Mouse (Mus musculus): ENCODE results near the gene Ihh. TPM values are rescaled to one million over a fixed set of nuclear protein-coding genes. Genes with fewer than 3 reads are reported as not detected.
A peak's percentile ranks its signal among the peaks of the same experiment; 100 is the strongest.

Gene Ihh
- polyA plus RNA-seq, 1 experiment from 2014 or later: 2.4 TPM

DNA sequence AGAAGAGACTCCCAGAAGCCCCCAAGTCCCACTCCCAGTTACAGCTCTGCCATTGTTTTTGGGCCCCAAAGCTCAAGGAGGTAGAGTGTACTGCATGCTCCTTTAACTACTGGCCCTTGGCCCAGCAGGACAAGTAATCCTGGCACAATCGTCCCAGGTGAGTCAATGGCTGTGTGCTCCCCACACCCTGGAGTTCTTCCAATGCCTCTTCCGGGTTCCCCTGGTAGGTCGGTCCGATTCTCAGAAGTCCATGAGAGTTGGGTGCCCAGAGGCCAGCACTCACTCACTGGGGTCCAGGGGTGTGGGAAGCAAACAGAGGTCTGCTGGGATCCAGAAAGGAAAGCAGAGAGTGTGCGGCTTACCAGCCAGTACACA lies 11.4 kb upstream of the Ihh start:
- Histone ChIP-seq H3K27me3 (no peaks in the 10 kb centered on the region), H3K4me1 (replicated peaks) (peaks cover 4% of the 10 kb centered on the region; the same call in 1 of the 2 replicates), H3K36me3 (replicated peaks) (no peaks in the 10 kb centered on the region), H3K27ac (replicated peaks) (peak overlapping the region; percentile 73), H3K9me3 (replicated peaks) (no peaks in the 10 kb centered on the region), H3K4me2 (0 out of 2 replicates have a peak overlapping the region, but pooled peaks have one; percentile 16), H3K4me3 (replicated peaks) (no peak overlapping the region), H3K9ac (no peak overlapping the region)
- 58% methylated on average over 5 of the region's 5 CpGs for WGBS (ENCODE audit: insufficient replicate concordance)
- ATAC-seq (ENCODE audit: insufficient read depth): no peak

DNA sequence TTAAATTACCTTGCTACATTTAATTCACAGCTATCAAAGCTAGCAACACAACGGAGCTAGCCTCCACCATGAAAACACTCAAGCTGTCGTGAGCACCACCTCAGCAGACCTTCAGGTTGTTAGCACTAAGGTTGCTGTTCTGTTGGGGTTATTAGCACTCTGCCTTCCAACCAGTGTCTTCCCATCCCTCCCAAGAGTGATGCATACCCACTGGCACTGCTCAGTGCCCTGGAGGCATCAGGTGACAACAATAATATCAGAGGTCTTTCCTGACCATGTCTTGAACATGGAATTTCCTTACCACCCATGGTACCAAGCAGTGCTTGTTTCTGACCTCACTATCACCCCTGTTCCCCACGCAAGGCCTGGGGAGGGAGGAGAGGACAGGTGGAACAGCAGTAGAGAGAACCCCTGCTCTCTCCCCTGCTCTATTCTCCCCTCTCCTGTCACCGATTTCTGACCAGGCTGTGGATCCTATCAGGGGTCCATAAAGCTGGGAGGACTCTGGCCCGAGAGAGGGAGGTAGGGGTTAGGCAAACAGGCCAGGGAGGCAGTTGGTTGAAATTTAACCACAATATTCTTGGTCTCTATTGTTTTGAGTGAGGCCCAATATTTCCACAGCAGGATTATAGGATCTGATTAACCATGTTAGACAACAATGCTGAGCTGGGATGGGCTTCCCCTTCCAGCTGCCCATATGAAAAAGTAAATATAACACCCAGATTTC lies 10.8 kb upstream of the Ihh start:
- Histone ChIP-seq H3K9me3 (replicated peaks) (no peaks in the 10 kb centered on the region), H3K27me3 (no peaks in the 10 kb centered on the region), H3K36me3 (replicated peaks) (no peaks in the 10 kb centered on the region), H3K27ac (replicated peaks) (peak overlapping the region; percentile 73), H3K4me2 (peak overlapping the region; percentile 16; the same call in 1 of the 2 replicates), H3K4me1 (replicated peaks) (peaks cover 4% of the 10 kb centered on the region; the same call in 1 of the 2 replicates), H3K4me3 (replicated peaks) (no peak overlapping the region), H3K9ac (no peak overlapping the region)
- ATAC-seq (ENCODE audit: insufficient read depth): peak; percentile 56
- WGBS (ENCODE audit: insufficient replicate concordance): 42% methylated on average over 5 of the region's 5 CpGs

DNA sequence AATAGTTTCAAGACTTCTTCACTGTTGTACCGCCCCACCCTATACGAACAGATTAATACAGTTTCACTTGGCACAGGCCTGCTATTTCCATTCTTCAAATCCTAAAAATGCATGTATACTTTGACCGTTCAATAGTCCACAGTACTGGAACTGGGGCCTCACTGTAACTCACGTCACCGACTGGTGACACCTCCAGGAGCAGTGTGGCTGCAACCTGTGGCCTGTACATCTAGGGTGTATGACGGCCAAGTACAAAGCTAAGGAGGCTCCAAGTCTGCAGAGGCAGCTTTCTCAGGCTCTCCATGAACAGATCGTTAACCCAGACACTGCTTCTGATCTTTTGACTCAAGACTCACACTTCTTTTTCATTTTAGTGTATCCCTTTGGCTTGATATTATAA lies 10.2 kb upstream of the Ihh start:
- Histone ChIP-seq H3K9ac (no peak overlapping the region), H3K4me2 (no peak overlapping the region), H3K4me3 (replicated peaks) (no peak overlapping the region), H3K27ac (replicated peaks) (peak overlapping the region; percentile 73), H3K9me3 (replicated peaks) (no peaks in the 10 kb centered on the region), H3K4me1 (replicated peaks) (peaks cover 4% of the 10 kb centered on the region; the same call in 1 of the 2 replicates), H3K27me3 (no peaks in the 10 kb centered on the region), H3K36me3 (replicated peaks) (no peaks in the 10 kb centered on the region)
- peak; percentile 65 for ATAC-seq (ENCODE audit: insufficient read depth)
- WGBS (ENCODE audit: insufficient replicate concordance): 58% methylated on average over 7 of the region's 7 CpGs

DNA sequence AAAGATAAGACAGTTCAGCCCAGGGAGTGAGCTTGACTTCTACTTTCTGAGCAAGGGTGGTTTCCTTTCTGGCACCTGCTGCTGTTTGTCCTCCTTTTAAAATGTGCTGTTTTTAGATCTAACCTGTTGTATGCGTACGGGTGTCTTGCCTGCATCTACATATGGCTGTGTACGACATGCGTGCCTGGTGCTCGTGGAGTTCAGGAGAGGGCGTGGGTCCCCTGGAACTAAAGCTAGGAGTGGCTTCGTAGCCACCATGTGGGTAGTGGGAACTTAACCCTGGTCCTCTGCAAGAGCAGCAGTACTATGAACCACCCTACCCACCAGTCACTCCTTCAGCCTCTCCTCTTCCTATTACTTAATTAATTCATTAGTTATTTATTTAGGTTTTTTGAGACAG lies 8.6 kb upstream of the Ihh start:
- H3K4me3 ChIP-seq (replicated peaks): no peak overlapping the region
- 70% methylated on average over 7 of the region's 7 CpGs for WGBS (ENCODE audit: insufficient replicate concordance)
- H3K9ac ChIP-seq: no peak overlapping the region
- no peak for ATAC-seq (ENCODE audit: insufficient read depth)
- peaks cover 4% of the 10 kb centered on the region; the same call in 1 of the 2 replicates for H3K4me1 ChIP-seq (replicated peaks)
- no peak overlapping the region for H3K4me2 ChIP-seq
- H3K36me3 ChIP-seq (replicated peaks): no peaks in the 10 kb centered on the region
- H3K9me3 ChIP-seq (replicated peaks): no peaks in the 10 kb centered on the region
- no peak overlapping the region for H3K27ac ChIP-seq (replicated peaks)
- peaks cover 9% of the 10 kb centered on the region; the same call in 1 of the 2 replicates for H3K27me3 ChIP-seq

DNA sequence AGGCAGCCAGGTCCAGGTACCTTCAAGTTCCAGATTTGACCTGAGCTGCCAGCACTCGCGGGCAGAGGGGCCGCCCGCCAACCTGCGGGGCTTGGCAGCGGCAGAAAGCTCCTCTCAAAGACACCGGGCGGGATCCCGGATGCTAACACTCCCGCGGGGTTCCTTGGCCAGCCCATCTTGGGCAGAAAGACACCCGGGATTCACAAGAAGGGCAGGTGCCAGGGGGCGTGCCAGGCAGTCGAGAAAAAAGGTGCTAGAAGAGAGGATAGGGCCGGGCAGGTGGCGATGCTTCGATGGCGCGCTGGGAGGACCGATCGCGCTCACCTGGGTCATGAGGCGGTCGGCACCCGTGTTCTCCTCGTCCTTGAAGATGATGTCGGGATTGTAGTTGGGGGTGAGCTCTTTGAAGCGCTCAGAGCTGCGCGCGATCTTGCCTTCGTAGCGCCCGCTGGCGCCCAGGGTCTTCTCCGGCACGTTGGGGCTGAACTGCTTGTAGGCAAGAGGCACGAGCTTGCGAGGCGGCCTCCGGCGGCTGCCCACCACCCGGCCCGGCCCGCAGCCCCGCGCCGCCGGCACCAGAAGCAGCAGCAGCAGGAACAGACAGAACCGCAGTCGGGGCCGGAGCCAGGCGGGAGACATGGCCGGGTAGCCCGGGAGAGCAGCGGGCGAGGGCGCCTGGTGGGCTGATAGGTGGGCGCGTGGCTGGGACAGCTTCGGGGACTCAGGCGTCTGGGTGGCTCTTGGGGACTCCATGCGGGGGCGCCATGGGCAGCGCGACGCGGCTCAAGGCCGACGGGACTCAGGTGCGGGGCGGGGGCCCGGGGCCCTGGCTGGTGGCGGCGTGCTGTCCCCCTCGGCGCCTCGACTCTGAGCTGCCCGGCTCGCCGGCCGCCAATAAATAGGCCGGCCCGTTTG lies 639 bp downstream of the Ihh start:
- H3K4me2 ChIP-seq: peak overlapping the region; percentile 48
- WGBS (ENCODE audit: insufficient replicate concordance): 2% methylated on average over 84 of the region's 84 CpGs
- H3K27ac ChIP-seq (replicated peaks): peak overlapping the region; percentile 29; the same call in 1 of the 2 replicates
- no peaks in the 10 kb centered on the region for H3K9me3 ChIP-seq (replicated peaks)
- peaks cover 96% of the 10 kb centered on the region for H3K27me3 ChIP-seq
- peak overlapping the region; percentile 53 for H3K4me3 ChIP-seq (replicated peaks)
- H3K36me3 ChIP-seq (replicated peaks): no peaks in the 10 kb centered on the region
- H3K9ac ChIP-seq: peak overlapping the region; percentile 37
- peak; percentile 29 for ATAC-seq (ENCODE audit: insufficient read depth)
- H3K4me1 ChIP-seq (replicated peaks): peaks cover 8% of the 10 kb centered on the region

DNA sequence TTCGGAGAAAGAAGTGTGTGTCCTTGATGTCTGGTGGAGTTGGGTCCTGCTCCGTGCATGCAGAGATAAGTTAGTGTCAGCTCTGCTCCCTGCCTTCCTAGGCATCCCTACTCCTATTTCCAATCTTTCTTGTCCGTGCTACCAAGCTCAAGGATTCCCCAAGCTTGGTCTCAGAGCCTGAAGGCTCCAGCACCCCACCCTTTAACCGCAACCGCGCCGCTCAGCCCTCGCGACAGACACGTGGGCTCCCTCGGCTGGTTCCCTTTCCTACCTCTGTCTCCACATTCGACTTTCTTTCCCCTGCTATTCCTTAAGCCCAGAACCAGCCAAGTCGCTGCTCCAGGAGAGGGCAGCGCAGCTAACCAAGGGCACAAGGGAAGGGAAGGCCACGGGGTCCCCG lies 1.4 kb downstream of the Ihh start:
- H3K9ac ChIP-seq: peak overlapping the region; percentile 37
- H3K9me3 ChIP-seq (replicated peaks): no peaks in the 10 kb centered on the region
- ATAC-seq (ENCODE audit: insufficient read depth): no peak
- under 1% methylated on average over 16 of the region's 16 CpGs for WGBS (ENCODE audit: insufficient replicate concordance)
- peaks cover 98% of the 10 kb centered on the region for H3K27me3 ChIP-seq
- no peaks in the 10 kb centered on the region for H3K36me3 ChIP-seq (replicated peaks)
- H3K4me2 ChIP-seq: peak overlapping the region; percentile 48
- H3K4me1 ChIP-seq (replicated peaks): peaks cover 8% of the 10 kb centered on the region
- no peak overlapping the region for H3K27ac ChIP-seq (replicated peaks)
- peak overlapping the region; percentile 53 for H3K4me3 ChIP-seq (replicated peaks)

DNA sequence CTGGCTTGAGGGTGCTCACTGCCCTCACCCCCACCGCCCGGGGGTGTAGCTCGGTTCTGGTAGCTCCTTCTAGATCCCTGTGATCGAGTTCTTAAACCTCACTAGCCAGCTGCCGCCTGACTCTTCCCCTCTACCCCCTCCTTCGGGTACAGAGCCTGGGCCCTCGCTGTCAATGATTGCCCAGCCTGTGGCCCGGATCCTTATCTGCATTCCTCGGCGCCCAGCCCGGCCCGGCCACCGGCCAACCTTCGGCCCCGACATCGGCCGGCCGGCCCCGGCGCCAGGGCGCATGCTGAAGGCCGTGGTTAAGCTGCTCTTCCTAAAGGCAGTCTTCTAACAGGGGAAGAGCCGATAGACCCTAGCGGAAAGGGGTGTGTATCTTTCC lies 1.8 kb downstream of the Ihh start:
- ATAC-seq (ENCODE audit: insufficient read depth): peak; percentile 38; the same call in 1 of the 2 replicates

DNA sequence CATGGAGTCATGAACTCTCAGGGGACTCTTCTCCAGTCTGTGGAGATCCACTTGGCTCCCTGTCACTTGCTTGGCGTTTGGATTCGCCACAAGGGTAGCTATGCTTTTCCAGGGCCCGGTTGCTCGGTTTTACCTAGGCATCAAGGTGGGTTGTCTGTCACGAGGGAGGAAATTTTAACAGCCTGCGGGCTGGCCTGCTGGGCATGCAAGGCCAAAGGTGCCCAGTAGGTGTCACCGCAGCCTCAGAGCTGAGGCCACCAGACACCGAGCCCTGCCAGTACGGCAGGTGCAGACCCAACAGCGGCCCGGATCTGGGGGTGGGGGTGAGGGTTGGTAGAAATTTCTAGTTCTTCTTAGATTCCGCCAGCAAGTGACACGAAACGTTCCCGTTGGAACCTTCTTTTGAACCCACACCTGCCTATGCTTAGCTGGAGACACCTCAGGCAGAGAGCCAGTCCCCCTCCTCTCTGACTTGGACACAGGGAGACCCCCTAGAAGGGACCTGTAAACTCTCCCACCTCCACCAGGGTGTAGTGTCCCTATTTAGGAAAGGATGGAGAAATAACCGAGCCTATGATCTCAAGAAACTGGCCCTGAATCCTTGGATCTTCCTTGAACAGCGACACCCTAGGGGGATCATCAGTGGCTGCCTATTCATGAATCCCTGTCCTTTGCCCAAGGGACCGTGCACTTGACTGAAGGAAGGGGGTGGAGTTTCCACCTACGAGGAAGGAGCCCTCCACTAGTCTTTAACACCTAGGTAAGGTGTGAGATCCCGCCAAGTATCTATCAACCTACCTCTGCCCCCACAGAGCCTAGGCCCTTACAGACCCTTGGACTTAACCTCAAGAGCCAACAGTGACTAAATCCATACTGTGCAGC lies 2.4 kb downstream of the Ihh start:
- peak overlapping the region; percentile 48 for H3K4me2 ChIP-seq
- ATAC-seq (ENCODE audit: insufficient read depth): 0 out of 2 replicates have a peak, but pooled peaks have one; percentile 1
- H3K27ac ChIP-seq (replicated peaks): no peak overlapping the region
- peak overlapping the region; percentile 53 for H3K4me3 ChIP-seq (replicated peaks)
- H3K27me3 ChIP-seq: peaks cover 93% of the 10 kb centered on the region
- no peak overlapping the region for H3K9ac ChIP-seq
- peaks cover 8% of the 10 kb centered on the region for H3K4me1 ChIP-seq (replicated peaks)
- H3K36me3 ChIP-seq (replicated peaks): no peaks in the 10 kb centered on the region
- 3% methylated on average over 20 of the region's 20 CpGs for WGBS (ENCODE audit: insufficient replicate concordance)
- H3K9me3 ChIP-seq (replicated peaks): no peaks in the 10 kb centered on the region

More for the DNA sequence above, 1.8 kb downstream of the Ihh start:
- no peaks in the 10 kb centered on the region for H3K36me3 ChIP-seq (replicated peaks)
- WGBS (ENCODE audit: insufficient replicate concordance): 3% methylated on average over 24 of the region's 24 CpGs
- H3K9me3 ChIP-seq (replicated peaks): no peaks in the 10 kb centered on the region
- peak overlapping the region; percentile 53 for H3K4me3 ChIP-seq (replicated peaks)
- H3K4me2 ChIP-seq: peak overlapping the region; percentile 48
- peaks cover 97% of the 10 kb centered on the region for H3K27me3 ChIP-seq
- H3K9ac ChIP-seq: no peak overlapping the region
- no peak overlapping the region for H3K27ac ChIP-seq (replicated peaks)
- peaks cover 8% of the 10 kb centered on the region for H3K4me1 ChIP-seq (replicated peaks)

DNA sequence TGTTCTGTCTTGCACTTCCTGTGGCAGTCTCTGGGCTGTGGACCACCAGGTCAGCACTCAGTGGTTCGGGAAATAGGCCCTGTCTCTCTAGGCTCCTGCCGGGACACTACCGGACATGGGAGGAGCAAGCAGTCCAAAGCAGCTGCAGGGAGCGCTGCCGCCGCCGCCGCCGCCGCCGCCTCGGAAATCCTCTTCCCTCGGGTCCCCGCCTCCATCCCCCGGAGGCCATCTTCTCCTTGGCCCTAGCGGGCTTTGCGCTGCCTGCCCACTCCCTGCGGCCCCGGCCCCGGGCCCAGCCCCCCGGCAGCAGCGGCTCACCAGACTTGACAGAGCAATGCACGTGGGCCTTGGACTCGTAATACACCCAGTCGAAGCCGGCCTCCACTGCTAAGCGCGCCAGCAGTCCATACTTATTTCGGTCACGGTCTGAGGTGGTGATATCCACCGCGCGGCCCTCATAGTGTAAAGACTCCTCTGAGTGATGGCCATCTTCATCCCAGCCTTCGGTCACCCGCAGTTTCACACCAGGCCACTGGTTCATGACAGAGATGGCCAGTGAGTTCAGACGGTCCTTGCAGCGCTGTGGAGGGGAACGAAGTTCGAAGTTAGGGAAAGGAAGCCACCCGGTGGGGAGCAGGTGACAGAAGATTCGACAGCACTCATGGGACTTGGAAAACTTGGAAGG lies 3.3 kb downstream of the Ihh start:
- Histone ChIP-seq H3K27me3 (peaks cover 84% of the 10 kb centered on the region), H3K27ac (replicated peaks) (no peak overlapping the region), H3K4me2 (peak overlapping the region; percentile 48), H3K4me1 (replicated peaks) (peaks cover 8% of the 10 kb centered on the region), H3K36me3 (replicated peaks) (no peaks in the 10 kb centered on the region), H3K9ac (no peak overlapping the region), H3K4me3 (replicated peaks) (no peak overlapping the region), H3K9me3 (replicated peaks) (no peaks in the 10 kb centered on the region)
- WGBS (ENCODE audit: insufficient replicate concordance): 2% methylated on average over 41 of the region's 41 CpGs
- ATAC-seq (ENCODE audit: insufficient read depth): no peak

DNA sequence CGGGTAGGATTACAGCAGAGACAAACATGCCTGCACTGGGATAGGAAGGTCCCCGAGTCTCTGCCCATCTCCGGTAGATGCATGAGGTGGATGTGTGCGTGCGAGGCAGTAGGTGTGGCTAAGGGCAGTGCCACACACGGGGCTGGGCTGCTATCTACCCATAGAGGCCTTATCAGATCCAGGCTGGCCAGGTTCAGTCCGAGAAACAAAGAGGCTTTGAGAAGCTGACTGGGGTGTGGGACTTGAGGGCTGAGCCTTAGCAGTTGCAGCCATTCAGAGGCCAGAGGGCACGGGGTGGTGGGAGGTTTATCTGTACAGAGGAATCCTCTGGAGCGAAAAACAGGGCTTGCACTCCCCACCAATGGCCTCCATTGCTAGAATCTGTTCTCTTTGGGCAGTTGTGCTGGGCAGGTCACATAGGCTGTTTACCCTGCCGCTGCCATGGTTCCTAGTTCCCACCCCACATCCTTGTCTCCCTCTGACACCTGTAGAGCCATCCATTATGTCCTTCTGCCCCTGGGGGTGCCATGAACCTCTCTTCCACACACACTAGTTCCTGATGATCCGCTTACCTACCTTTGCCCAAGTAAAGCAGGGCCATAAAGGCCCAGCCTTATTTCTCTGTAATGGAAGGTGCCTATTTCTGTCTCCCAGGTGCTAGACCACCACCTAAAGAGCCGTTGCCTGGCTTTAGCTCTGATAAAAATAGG lies 9.7 kb downstream of the Ihh start:
- no peak overlapping the region for H3K9ac ChIP-seq
- 35% methylated on average over 12 of the region's 12 CpGs for WGBS (ENCODE audit: insufficient replicate concordance)
- H3K27ac ChIP-seq (replicated peaks): no peak overlapping the region
- no peak overlapping the region for H3K4me3 ChIP-seq (replicated peaks)
- no peaks in the 10 kb centered on the region for H3K9me3 ChIP-seq (replicated peaks)
- H3K27me3 ChIP-seq: peaks cover 41% of the 10 kb centered on the region
- no peaks in the 10 kb centered on the region for H3K36me3 ChIP-seq (replicated peaks)
- no peak overlapping the region for H3K4me2 ChIP-seq
- no peak for ATAC-seq (ENCODE audit: insufficient read depth)
- no peaks in the 10 kb centered on the region for H3K4me1 ChIP-seq (replicated peaks)
